Mouse (Mus musculus): Measurements from ENCODE around the gene Maml3.

- 0 out of 2 replicates have a peak, but pooled peaks have one; percentile 13 for TF ChIP-seq CTCF (IDR thresholded peaks at IDR 0.05; ENCODE audit: low read depth)
- TF ChIP-seq EP300 (IDR thresholded peaks at IDR 0.05; ENCODE audit: low read depth): no peak
These were observed 354.9 kb downstream of the Maml3 start for GRCm38 (mm10) chr3:51749812-51750481.
